Mouse (Mus musculus) limb, embryonic 15.5 days (tissue): ENCODE results near the gene Cmbl. TPM values are rescaled to one million over a fixed set of nuclear protein-coding genes. Genes with fewer than 3 reads are reported as not detected.

Source experiments
- ATAC-seq: fragments of 200-750 bp; cut with Nextera tagmentation; 2 replicates; pipeline ENCODE4 v1.8.0; 2017; ENCODE audit warnings: low read depth, moderate TSS enrichment; ENCODE audit not compliant: insufficient number of reproducible peaks, low FRiP score, low TSS enrichment
- H3K27ac ChIP-seq: fragments of 300-500 bp; sonication (generic); 2 replicates; pipeline ENCODE4 v1.5.1; 2015; ENCODE audit warnings: moderate library complexity, mild to moderate bottlenecking, inconsistent platforms
- H3K27me3 ChIP-seq: fragments of 300-500 bp; sonication (generic); 2 replicates; pipeline ENCODE4 v1.6.1; 2015; ENCODE audit warnings: inconsistent platforms
- H3K36me3 ChIP-seq: fragments of 300-500 bp; sonication (generic); 2 replicates; pipeline ENCODE4 v1.6.1; 2015; ENCODE audit warnings: inconsistent platforms
- H3K4me1 ChIP-seq: fragments of 300-500 bp; sonication (generic); 2 replicates; pipeline ENCODE4 v1.6.1; 2015; ENCODE audit warnings: inconsistent platforms
- H3K4me2 ChIP-seq: fragments of 300-500 bp; sonication (generic); 2 replicates; pipeline ENCODE4 v1.6.1; 2015; ENCODE audit warnings: mild to moderate bottlenecking, inconsistent platforms
- H3K4me3 ChIP-seq: fragments of 300-500 bp; sonication (generic); 2 replicates; pipeline ENCODE4 v1.5.1; 2015; ENCODE audit warnings: mild to moderate bottlenecking, inconsistent platforms
- H3K9ac ChIP-seq: fragments of 300-500 bp; sonication (generic); 2 replicates; pipeline ENCODE4 v1.6.1; 2015; ENCODE audit warnings: inconsistent platforms
- H3K9me3 ChIP-seq: fragments of 300-500 bp; sonication (generic); 2 replicates; pipeline ENCODE4 v1.6.1; 2016; ENCODE audit warnings: inconsistent platforms
- WGBS: fragments of 180-500 bp; shearing (Covaris S2); methylation state at CpG from one replicate; pipeline ENCODE4 v1.1.7; 2015; 5-methylcytosine and 5-hydroxymethylcytosine counted together
- polyA plus RNA-seq: library from polyadenylated mRNA; unstranded; fragments of >200 nt; fragmentation: Nextera tagmentation; extraction: Ambion mirVana; gene quantifications from 2 replicates; pipeline ENCODE4 v1.2.1, GENCODE M21; 2015

Gene Cmbl
- polyA plus RNA-seq, 1 experiment from 2014 or later = 2.7 TPM

- Histone ChIP-seq H3K36me3 (peaks cover 62% of the 10 kb centered on the region), H3K27me3 (no peaks in the 10 kb centered on the region), H3K9me3 (no peaks in the 10 kb centered on the region), H3K27ac (no peak overlapping the region), H3K9ac (no peak overlapping the region), H3K4me2 (no peak overlapping the region), H3K4me3 (no peak overlapping the region), H3K4me1 (no peaks in the 10 kb centered on the region)
- 87% methylated on average over 5 of the region's 5 CpGs for WGBS
- ATAC-seq = no peak
Measured at GRCm38 (mm10) chr15:31590176-31590575, 25.0 kb downstream of the Cmbl start.

GRCm38 (mm10) chr15:31592531-31592930 is 27.3 kb downstream of the Cmbl start:
- no peak overlapping the region for H3K4me2 ChIP-seq
- 85% methylated on average over 8 of the region's 8 CpGs for WGBS
- no peak overlapping the region for H3K4me3 ChIP-seq
- no peaks in the 10 kb centered on the region for H3K4me1 ChIP-seq
- H3K9ac ChIP-seq = no peak overlapping the region
- peaks cover 85% of the 10 kb centered on the region for H3K36me3 ChIP-seq
- H3K27ac ChIP-seq = no peak overlapping the region
- ATAC-seq = no peak
- H3K27me3 ChIP-seq = no peaks in the 10 kb centered on the region
- no peaks in the 10 kb centered on the region for H3K9me3 ChIP-seq

GRCm38 (mm10) chr15:31594260-31594659 is 29.1 kb downstream of the Cmbl start:
- Histone ChIP-seq H3K27me3 (no peaks in the 10 kb centered on the region), H3K27ac (no peak overlapping the region), H3K4me2 (no peak overlapping the region), H3K9me3 (no peaks in the 10 kb centered on the region), H3K9ac (no peak overlapping the region), H3K4me3 (no peak overlapping the region), H3K4me1 (0 out of 2 replicates have a peak, but pooled peaks cover 4% of the 10 kb centered on the region), H3K36me3 (peaks cover 81% of the 10 kb centered on the region)
- ATAC-seq = no peak
- 93% methylated on average over 14 of the region's 14 CpGs for WGBS

- H3K4me2 ChIP-seq = no peak overlapping the region
- WGBS = 81% methylated on average over 7 of the region's 7 CpGs
- H3K4me3 ChIP-seq = no peak overlapping the region
- H3K27me3 ChIP-seq = no peaks in the 10 kb centered on the region
- H3K4me1 ChIP-seq = peaks cover 17% of the 10 kb centered on the region
- no peaks in the 10 kb centered on the region for H3K9me3 ChIP-seq
- ATAC-seq = no peak
- peaks cover 67% of the 10 kb centered on the region for H3K36me3 ChIP-seq
- H3K27ac ChIP-seq = no peak overlapping the region
- no peak overlapping the region for H3K9ac ChIP-seq
Measured at GRCm38 (mm10) chr15:31595651-31596050, 30.5 kb downstream of the Cmbl start.

GRCm38 (mm10) chr15:31599834-31600233 is 34.6 kb downstream of the Cmbl start:
- H3K27ac ChIP-seq = no peak overlapping the region
- H3K4me2 ChIP-seq = peak overlapping the region; percentile 84
- peaks cover 26% of the 10 kb centered on the region for H3K36me3 ChIP-seq
- H3K27me3 ChIP-seq = no peaks in the 10 kb centered on the region
- H3K4me1 ChIP-seq = peaks cover 22% of the 10 kb centered on the region
- H3K4me3 ChIP-seq = peak overlapping the region; percentile 74; the same call in 1 of the 2 replicates
- ATAC-seq = no peak
- no peak overlapping the region for H3K9ac ChIP-seq
- no peaks in the 10 kb centered on the region for H3K9me3 ChIP-seq
- 62% methylated on average over 4 of the region's 4 CpGs for WGBS

DNA sequence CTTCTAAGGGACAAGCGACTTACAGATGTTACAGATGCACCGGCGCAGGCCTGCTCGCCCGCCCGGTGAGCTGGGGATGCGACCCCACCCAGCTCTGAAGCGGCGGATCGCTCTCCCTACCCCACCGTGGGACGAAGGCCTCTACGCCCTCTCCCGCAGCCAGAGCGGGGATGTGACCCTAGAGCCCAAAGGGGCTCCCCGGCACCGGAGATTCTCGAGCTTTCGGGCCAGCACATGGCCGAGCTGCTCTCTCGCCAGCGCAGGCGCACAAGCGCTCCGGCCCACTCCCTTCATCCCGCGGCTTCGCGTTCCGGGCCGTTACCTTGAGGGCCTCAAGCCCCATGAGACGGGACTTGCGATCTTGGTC is 36.1 kb downstream of the Cmbl start:
- Histone ChIP-seq H3K36me3 (peaks cover 12% of the 10 kb centered on the region; the same call in 1 of the 2 replicates), H3K9me3 (no peaks in the 10 kb centered on the region), H3K27me3 (no peaks in the 10 kb centered on the region), H3K27ac (peak overlapping the region; percentile 97), H3K4me3 (peak overlapping the region; percentile 74), H3K4me1 (peaks cover 22% of the 10 kb centered on the region), H3K9ac (peak overlapping the region; percentile 83), H3K4me2 (peak overlapping the region; percentile 84)
- 0% methylated on average over 33 of the region's 33 CpGs for WGBS
- peak; percentile 67 for ATAC-seq

DNA sequence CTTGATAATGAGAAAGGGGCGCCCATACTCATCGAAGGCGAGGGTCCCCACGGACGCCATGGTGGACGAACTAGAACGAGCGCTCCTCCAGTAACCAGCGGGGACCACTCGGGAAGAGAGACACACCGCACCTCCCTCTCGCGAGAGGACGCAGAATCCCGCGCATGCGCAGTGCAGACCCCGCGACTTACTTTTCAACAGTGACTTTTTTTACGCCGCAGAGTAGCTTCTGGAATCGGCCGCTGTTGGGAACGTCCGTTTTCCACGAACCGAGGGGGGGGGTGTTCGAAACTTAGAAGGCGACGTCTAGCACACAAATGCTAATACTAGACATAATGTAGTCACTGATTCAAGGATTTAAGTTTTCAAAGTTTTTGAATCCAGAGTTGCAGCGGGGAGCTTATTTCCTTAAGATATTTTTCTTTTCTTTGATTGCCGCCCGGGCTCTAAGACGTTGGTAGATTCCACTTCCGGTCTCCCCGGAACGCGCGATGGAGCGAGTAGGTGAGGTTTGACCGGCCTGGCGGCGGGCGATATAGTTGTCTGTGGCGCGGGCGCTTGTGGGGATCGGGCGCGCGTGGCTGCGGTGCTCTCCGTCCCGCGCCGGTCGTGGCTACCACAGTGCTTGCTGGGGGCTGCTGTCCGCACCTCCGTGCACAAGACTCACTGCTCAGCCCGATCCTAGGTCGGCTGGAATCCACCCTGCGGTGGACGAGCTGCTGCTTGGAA is 36.6 kb downstream of the Cmbl start, which contains the start of the genes Cct5 and Fam173b:
TSS of gene Cct5 (minus strand) at position 159 of the 729 bp plus-strand sequence.
TSS of gene Fam173b (plus strand) at position 207 of the 729 bp plus-strand sequence.
- Histone ChIP-seq H3K27ac (peak within 1 kb of the TSS; percentile 97), H3K36me3 (peaks cover 6% of the 10 kb centered on the region; the same call in 1 of the 2 replicates), H3K27me3 (no peaks in the 10 kb centered on the region), H3K9me3 (no peaks in the 10 kb centered on the region), H3K9ac (peak within 1 kb of the TSS; percentile 83), H3K4me1 (peaks cover 22% of the 10 kb centered on the region), H3K4me2 (peak within 1 kb of the TSS; percentile 84), H3K4me3 (peak within 1 kb of the TSS; percentile 74)
- peak; percentile 85 for ATAC-seq
- under 1% methylated on average over 63 of the region's 63 CpGs for WGBS

GRCm38 (mm10) chr15:31602426-31602825 is 37.2 kb downstream of the Cmbl start:
- peak overlapping the region; percentile 97 for H3K27ac ChIP-seq
- H3K27me3 ChIP-seq = no peaks in the 10 kb centered on the region
- 0 out of 2 replicates have a peak, but pooled peaks have one; percentile 56 for ATAC-seq
- H3K9me3 ChIP-seq = no peaks in the 10 kb centered on the region
- H3K4me3 ChIP-seq = peak overlapping the region; percentile 74
- H3K36me3 ChIP-seq = peaks cover under 1% of the 10 kb centered on the region; the same call in 1 of the 2 replicates
- under 1% methylated on average over 15 of the region's 15 CpGs for WGBS
- H3K9ac ChIP-seq = peak overlapping the region; percentile 82
- H3K4me1 ChIP-seq = peaks cover 22% of the 10 kb centered on the region
- H3K4me2 ChIP-seq = peak overlapping the region; percentile 52

- peak overlapping the region; percentile 52 for H3K4me2 ChIP-seq
- H3K4me1 ChIP-seq = peaks cover 22% of the 10 kb centered on the region
- H3K9ac ChIP-seq = 0 out of 2 replicates have a peak overlapping the region, but pooled peaks have one; percentile 23
- no peaks in the 10 kb centered on the region for H3K36me3 ChIP-seq
- no peaks in the 10 kb centered on the region for H3K9me3 ChIP-seq
- H3K27me3 ChIP-seq = no peaks in the 10 kb centered on the region
- peak overlapping the region; percentile 74 for H3K4me3 ChIP-seq
- ATAC-seq = no peak
- H3K27ac ChIP-seq = no peak overlapping the region
- 83% methylated on average over 13 of the region's 13 CpGs for WGBS
Measured at GRCm38 (mm10) chr15:31603113-31603512, 37.9 kb downstream of the Cmbl start.

DNA sequence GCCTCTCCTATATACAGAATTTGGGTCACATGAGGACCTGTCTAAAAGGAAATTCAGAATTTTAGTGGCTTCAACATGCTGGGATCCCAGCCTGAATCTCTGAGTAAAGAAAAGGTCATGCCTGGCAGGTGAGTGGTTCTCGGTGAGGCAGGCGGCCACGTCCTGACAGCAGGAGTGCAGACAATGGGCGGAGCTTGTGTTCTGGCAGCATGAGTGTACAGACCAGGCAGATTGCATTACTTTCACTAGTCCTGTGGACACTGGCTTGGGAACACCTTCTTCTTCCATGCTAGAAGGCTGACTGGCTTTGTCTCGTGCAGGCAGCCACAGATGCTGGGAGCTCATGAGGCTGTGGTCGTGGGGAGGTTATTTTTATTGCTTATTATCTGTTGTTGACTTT is 41.6 kb downstream of the Cmbl start:
- Histone ChIP-seq H3K4me3 (no peak overlapping the region), H3K4me2 (no peak overlapping the region), H3K9ac (no peak overlapping the region), H3K27ac (no peak overlapping the region), H3K36me3 (no peaks in the 10 kb centered on the region), H3K27me3 (no peaks in the 10 kb centered on the region), H3K4me1 (peaks cover 12% of the 10 kb centered on the region; the same call in 1 of the 2 replicates), H3K9me3 (no peaks in the 10 kb centered on the region)
- WGBS = 62% methylated on average over 6 of the region's 6 CpGs
- ATAC-seq = no peak

- no peak overlapping the region for H3K9ac ChIP-seq
- no peaks in the 10 kb centered on the region for H3K36me3 ChIP-seq
- no peak for ATAC-seq
- WGBS = 56% methylated on average over 3 of the region's 3 CpGs
- no peak overlapping the region for H3K4me3 ChIP-seq
- H3K9me3 ChIP-seq = no peaks in the 10 kb centered on the region
- H3K27me3 ChIP-seq = no peaks in the 10 kb centered on the region
- H3K4me2 ChIP-seq = no peak overlapping the region
- peaks cover 7% of the 10 kb centered on the region; the same call in 1 of the 2 replicates for H3K4me1 ChIP-seq
- H3K27ac ChIP-seq = no peak overlapping the region
Measured at GRCm38 (mm10) chr15:31611027-31611426, 45.8 kb downstream of the Cmbl start.

DNA sequence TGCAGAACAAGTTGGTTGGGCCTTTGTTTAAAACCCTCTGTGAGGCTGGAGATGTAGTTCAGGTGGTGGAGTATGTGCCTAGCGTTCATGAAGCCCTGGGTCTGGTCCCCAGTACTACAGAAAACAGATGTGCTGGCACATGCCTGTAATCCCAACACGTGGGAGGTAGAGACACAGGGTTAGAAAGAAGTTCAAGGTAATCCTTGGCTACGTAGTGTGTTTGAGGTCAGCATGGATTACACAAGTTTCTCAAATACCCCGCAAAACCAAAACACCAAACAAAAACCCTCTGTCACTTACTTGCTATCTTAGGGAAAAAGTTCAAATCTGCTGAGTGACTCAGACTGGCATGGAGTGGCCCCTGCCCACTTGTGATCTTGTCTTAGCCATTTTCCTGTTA is 46.8 kb downstream of the Cmbl start:
- no peak overlapping the region for H3K4me3 ChIP-seq

More for the DNA sequence above, 46.8 kb downstream of the Cmbl start:
- ATAC-seq = no peak
- Histone ChIP-seq H3K9me3 (no peaks in the 10 kb centered on the region), H3K36me3 (0 out of 2 replicates have a peak, but pooled peaks cover 4% of the 10 kb centered on the region), H3K9ac (no peak overlapping the region), H3K27ac (no peak overlapping the region), H3K27me3 (no peaks in the 10 kb centered on the region), H3K4me1 (peaks cover 7% of the 10 kb centered on the region; the same call in 1 of the 2 replicates), H3K4me2 (no peak overlapping the region)
- WGBS = 67% methylated on average over 4 of the region's 4 CpGs
